Mouse (Mus musculus) left cerebral cortex, postnatal 10 days (tissue): ENCODE measurements around the gene Nr5a2. TPM values are rescaled to one million over a fixed set of nuclear protein-coding genes. Genes with fewer than 3 reads are reported as not detected.
A peak's percentile ranks its signal among the peaks of the same experiment; 100 is the strongest.

Experiments
- DNase-seq, 2 experiments: peaks; one replicate each; pipeline ENCODE4 v3.0.0; 2021 to 2022; ENCODE audit warnings: low spot score in 2 of 2, mixed read lengths in 1 of 2; ENCODE audit errors: extremely low spot score in 1 of 2
- intact Hi-C: fragments of 180-260 bp; cut with DNase I; formaldehyde crosslinking; loops from one replicate; pipeline ENCODE4 v1.15.1; 2025
- total RNA-seq, 2 experiments: library from RNA; stranded (reverse); gene quantifications; 2 replicates each; pipeline ENCODE4 v1.2.3; 2021

The Nr5a2 gene
- total RNA-seq: under 1 TPM; 0.26 to 0.34 TPM

DNA sequence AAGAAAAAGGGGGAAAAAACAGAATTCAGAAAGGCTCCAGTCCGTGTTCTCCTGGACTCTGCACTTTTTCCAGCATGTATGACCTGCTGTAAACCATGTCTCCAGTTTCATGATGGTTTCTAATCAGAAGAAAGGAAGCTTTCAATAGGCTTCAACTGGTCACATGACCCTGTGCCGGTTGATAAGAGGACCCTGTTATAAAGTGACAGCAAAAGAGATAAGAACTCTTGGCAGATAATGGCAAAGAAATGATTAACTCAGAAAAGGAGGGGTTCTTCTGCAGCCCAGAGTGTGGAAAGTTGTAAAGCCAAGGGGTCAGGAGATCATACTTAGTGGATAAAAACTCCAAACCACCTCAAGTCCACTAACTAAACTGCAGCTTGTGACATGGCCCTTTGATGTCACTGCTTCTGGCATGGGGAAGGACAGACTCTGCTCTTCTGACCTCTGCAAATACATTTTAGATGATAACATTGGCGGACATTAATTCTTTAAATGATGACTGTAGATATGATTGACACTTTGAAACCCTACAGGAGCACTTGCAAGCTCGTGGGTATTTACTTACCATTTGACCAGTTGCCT is at the start of gene Nr5a2:
Gene Nr5a2 (minus strand): TSS at position 21 of the 585 bp plus-strand sequence.
- DNase-seq: no peak
- intact Hi-C loops: no loop called here

DNA sequence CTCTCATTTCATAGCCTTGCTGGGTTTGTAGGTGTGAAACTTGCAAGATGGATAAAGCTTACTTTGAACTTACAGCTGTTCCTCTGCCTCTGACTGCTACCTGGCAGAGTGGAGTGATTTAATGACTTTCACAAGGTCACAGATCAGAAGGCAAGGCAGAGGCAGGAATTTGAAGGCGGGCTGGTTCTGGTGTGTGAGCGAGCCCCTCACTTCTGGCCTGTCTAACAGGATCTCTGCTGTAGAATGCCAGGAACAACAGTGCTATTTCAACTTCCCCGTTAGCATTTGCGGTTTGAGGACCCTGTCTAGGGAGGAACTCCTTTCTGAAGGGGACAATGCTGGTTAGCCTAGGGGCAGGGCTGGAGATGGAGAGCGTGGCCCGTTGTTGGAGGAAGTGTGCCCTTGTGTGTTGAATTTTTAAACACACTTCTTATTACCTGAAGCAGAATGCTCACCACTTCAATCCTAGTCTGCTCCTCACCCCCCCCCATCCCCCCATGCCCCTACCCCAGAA is 48.5 kb upstream of the Nr5a2 start:
- DNase-seq: no peak
- intact Hi-C loops: no loop called here

DNA sequence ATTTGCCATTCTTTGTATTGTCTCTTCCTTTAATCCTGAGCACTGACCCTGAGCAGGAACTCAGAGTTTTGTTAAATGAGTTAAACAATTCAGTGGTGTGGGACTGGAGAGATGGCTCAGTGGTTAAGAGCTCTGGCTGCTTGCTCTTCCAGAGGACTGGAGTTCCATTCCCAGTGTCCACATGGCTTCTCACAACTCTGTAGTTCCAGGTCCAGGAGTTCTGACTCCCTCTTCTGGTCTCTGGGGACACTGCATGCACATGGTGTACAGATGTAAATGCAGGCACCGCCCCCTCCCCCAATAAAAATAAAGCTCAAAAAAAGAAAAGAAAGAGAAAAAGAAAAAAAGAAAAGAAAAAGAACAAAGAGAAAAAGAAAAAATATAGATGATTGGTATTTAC is 43.6 kb upstream of the Nr5a2 start:
- DNase-seq: no peak
- intact Hi-C loops: no loop called here

DNA sequence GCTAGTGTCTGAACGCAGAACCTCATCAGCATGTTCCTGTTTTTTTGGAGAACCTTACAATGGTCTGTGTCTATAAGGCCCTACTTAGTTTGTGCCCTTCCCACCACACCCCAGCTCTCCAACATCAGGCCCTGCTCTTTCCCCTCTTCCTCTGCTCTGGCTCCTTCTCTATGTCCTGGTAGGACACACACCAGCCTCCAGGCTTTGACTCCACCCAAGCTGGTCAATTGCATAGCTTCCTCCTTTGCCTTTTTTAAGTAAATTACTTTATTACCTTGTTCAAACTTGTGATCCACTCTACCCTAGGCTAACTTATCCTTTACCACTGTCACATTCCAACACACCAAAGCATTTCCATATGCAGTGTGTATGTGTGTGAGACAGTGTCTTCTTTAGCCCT is 42.9 kb upstream of the Nr5a2 start:
- DNase-seq: no peak
- intact Hi-C loops: no loop called here

DNA sequence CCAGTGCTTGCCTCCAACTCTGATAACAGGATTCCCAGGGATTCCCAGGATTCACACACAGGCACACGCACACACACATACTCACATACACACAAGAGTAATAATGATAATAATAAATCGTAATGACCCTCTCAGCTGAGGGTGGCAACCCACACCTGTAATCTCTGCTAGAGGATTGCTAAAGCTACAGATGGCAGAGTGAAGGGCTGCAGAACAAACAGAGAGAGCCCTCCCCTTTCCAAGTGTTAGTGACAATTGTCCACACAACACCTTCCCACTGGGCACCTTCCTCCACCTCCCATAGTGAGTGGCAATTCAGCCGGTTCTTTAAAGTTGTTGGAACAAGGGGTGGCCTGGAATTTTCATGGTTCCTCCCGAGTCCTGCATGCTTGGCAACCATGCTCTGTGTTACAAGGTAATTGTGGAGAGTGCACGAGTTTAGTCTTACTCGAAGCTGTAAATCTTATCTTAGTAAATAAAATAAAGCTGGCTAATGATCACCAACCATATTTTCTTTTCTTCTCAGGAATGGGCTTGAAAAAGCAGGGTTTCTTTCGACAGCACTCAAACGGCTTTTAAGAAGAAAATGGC is 31.6 kb upstream of the Nr5a2 start:
- intact Hi-C loops: no loop called here
- no peak for DNase-seq

DNA sequence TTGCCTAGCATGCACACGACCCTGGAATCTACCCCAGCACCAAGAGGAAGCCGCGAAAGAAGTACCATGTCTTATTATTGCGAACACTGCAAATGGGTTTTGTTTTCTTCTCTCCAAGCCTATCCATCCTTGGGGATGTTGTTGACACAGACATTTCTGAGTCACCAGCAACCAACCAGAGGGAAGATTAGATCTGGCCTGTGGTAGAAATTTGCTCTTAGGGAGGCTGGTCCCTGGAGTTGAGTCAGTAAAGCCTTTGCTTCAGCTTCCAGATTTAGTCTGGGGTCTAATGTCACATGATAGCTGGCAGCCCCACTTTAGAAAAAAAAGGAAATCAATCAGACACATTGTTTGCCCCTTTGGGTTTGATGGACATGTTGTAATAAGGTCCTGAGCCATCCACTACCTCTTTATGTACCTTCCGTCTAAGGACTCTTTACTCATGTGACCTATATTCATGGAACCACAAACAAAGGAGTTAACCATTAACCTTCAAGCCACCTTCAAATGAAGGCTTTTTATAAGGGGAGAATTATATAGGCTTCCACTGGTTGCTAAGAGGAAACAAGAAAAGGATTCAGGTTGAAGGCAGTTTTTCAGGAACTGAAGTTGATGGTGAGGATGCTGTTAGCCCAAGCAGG is 20.1 kb upstream of the Nr5a2 start:
- no peak for DNase-seq
- intact Hi-C loops: no loop called here

DNA sequence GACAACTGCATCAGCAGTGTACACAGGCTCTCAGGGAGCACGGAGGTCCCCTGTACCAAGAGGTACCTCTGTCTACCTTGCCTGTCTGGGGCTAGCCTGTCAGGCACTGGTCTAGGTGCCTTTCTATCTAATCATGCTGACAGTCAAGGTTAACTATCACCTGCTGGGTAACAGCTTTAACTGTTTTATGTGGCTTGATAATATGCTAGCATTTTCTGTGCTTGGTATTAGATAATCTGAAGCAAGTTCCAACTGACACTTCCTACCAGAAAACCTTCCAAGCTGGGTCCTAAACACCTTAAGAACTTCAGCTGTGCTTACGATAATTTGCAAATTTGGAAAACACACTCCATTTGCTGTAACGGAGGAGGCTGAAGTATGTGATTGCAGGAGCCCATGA is 17.6 kb upstream of the Nr5a2 start:
- no peak for DNase-seq
- intact Hi-C loops: no loop called here

DNA sequence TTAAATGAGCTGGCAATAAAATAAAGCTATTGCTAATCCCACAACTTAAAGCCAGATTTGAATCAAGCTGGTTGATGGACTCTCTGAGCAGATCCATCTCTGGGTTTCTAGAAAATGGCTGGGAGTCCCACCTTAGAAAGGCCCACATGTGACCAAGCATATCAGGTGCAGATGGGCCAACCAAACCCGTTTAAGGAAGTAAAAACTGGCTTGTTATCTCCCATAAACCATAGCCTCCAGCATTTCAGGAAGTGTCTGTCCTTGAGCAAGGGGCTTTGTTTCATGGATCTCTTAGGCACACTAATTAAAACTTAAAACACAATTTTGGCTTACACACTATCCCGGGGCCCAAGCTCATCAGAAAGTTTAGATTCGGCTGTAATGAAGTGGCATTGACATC is 13.8 kb upstream of the Nr5a2 start:
- no peak for DNase-seq
- intact Hi-C loops: no loop called here

DNA sequence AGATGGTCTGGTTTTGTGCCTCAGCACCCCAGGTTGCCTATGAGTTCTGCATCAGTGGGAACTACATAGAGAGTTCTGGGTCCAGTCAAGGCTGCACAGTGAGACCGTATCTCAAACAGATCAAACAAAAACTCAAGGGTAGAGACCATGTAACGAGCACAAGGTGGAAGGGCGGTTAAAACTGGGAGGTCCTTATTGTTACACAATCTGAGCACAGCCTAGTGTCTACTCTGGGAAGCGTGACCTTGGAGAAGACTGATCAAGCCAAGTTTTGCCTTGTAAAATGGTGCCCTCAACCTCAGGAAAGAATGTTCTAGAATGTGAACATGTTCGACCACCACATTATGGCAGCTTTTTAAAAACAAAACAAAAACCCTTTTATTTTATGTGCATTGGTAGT is 12.8 kb upstream of the Nr5a2 start:
- DNase-seq: no peak
- intact Hi-C loops: no loop called here

DNA sequence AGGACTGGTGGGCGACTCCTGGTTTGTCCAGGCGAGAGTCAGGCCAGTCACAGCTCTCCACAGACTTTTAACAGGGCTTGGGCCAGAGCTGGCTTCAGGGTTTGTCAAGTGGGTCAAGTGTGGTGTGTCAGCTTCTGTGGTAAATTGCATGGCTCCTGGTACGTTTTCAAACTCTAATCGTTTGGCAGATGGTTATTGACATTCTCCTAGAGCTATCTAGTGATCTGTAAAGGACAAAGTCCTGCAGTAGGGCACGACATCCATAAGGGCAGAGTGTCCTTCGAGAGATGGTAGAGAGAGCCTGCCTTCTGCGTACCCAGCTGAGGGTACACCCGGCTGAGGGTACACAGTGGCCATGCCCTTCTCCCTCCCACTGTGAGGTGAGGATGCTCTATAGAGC is 10.7 kb upstream of the Nr5a2 start:
- intact Hi-C loops: no loop called here
- no peak for DNase-seq

DNA sequence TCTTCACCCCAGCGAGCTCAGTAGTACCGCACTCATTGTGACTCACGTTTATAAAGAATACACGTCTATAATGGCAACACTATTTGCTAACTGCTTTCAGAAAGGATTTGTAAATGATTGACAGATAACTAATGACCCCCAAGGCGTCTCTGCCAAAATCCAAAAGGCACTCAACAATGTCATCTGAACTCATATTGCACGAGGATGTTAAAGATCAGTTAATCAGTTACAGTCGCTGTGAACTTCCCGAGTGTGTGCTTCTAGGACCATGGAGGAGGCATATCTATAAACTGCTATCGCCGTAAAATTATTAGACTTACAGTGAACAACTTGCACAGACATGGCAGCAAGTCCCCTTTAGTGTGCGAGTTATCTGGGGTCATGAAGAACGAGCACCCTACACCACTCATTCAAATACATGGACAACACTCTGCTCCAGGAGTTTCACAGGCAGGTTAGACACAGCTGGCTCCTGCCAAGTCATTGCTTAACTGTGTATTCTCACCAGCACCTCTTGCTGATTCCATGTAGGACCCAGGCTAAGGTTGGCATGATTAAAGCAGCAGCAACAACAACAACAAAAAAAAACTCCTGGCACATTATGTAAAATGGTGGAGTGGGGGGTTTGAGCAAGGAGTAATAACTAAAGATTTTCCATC is 6.6 kb upstream of the Nr5a2 start:
- no peak for DNase-seq
- intact Hi-C loops: no loop called here

DNA sequence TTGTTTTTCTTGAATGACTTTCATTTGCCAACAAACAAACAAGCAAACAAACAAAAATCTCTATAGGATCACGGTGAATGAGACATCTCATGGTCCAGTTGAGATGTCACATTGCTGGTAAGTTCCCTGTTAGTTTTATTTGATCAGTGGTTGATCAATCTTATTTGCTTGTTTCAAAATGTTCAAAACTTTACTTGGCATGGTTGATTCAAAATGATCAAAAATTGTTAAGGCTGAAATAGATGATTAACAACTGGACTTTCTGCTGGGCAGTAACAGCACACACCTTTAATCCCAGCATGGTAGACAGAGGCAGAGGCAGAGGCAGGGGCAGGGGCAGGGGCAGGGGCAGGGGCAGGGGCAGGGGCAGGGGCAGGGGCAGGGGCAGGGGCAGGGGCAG is 757 bp downstream of the Nr5a2 start:
- intact Hi-C loops: no loop called here
- no peak for DNase-seq

DNA sequence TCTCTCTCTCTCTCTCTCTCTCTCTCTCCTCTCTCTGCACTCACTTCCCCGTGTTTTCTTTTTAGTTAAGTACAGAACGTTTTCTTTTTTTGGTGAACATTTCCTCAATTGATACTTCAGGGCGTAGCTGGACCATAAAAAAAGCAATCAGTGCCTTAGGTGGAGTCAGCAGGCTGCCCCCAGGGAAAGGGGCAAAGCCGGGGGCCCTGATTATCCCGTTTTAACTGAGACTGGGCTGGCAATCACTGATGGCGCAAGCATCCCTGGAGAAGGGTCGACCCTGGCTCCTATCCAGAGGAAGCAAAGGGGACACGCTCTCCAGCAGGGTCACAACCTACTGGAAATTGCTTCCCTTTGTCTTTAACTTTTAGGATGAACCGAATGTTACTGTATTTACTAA is 1.6 kb downstream of the Nr5a2 start:
- no peak for DNase-seq
- intact Hi-C loops: no loop called here

DNA sequence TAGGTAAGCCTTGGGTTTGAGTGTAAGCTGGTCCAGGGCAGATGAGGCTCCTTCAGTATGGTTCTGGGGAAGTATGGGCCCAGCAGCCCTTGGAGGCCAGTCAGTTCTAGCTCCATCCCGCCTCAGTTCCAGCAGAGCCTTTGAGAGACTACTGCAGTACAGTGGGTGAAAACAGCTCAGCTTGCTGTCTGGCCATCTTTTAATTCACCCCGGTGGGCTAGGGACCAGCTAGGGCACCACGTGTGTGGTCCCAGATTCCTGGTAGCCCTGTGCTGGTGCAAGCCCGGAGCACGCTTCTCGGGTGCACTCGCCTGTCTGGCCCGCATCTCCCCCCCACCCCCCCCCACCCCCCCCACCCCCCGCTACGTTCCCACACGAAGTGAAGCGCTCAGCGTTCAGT is 2.1 kb downstream of the Nr5a2 start:
- intact Hi-C loops: no loop called here
- no peak for DNase-seq

DNA sequence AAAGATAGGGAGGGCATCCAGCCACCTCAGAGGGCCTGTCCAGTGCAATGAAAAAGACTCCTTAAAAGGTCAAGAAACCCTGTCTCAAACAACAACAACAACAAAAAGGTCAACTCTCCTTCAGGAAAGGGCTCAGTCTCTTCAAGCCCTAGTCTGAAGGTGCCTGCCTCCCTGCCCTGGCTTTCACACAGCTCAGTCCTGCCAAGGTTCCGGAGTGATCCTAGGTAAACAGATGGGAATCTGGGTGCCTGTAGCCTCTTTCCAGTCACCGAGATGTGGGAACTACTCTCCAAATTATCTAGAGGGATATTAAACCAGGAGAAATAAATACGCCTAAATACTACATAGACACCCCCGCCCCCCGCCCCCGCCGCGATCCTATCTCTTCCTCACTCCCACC is 2.6 kb downstream of the Nr5a2 start:
- intact Hi-C loops: no loop called here
- DNase-seq: no peak

DNA sequence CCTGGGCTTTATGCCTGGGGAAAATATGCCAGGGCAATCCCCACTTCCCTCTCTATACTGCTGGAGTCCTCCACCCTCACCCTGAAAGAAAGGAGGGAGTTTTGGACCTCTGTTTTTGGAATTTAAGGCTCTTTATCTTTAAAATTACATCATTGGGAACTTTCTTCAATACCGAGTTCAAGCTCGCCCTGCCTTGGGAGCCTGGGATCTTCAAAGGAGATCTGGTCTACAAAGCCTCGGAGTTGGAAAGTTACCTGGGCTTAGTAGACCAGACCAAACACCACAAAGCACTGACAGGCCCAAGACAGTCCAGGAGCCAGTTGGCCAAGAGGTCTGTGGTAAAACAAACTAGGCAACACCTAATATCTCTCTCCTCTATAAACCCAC is 6.1 kb downstream of the Nr5a2 start:
- no peak for DNase-seq
- intact Hi-C loops: no loop called here

DNA sequence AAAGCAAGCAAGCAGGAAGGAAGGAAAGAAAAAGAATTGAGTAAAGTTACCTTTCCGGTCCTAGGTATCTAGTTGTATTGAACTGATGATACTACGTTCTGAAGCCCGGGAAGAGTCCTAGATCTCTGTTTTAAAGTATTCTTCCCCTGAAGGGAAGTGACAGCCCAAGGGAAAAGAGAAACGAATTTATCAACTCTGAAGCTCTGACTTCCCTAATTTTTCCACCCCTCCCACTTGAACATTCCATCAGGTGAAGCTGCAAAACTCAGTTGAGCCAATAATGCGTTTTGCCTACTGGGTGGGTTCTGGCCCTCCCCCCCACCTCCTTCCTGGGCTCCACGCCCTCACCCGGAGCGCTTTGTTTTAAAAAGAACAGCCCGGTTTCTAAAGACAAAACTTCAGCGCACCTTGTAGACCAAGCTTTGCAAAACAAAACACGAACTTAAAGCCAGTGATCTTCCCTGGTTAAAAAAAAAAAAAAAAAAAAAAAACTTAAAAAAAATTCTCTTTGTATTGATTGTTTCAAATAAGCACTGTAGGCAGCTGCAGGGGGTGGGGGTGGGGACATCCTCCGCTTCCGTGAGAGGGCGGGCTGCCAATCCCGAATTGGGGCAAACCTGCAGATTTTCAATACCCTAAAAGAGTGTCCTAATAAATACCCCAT is 6.7 kb downstream of the Nr5a2 start:
- intact Hi-C loops: no loop called here
- DNase-seq: no peak

DNA sequence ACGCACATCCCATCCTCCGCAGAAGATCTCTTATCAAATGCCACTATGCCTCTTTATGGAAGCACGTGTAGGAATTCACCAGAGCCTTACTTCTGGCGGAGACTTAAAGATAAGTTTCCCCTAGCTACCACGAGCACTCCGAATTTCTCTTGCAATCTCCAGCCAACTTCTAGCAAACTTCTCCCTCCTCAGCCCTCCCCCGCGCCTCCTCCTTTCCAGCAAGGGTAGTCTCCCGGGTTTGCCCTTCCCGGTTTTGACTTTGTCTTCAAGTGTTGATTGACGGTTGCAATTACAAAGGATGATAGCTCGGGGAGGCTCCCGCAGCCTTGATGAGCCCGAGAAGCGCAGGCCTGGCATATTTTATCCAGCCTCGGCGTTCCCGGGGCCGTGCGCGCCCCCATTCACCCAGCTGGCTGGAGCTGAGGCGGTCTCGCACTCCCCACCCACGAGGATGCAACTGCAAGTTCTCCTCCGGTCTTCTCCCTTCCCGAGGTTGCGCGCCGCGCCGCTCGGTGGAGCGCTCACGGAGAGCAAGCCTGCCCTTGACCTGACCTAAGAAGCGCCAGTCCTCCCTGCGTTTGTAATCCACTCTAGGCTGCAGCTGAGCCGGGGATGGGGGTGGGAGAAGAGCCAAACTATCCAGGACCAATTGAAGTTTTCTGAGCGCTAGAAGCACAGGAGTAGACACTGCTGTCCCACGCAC is 7.5 kb downstream of the Nr5a2 start:
- peak in 1 of 2 experiments; percentile 35 for DNase-seq

DNA sequence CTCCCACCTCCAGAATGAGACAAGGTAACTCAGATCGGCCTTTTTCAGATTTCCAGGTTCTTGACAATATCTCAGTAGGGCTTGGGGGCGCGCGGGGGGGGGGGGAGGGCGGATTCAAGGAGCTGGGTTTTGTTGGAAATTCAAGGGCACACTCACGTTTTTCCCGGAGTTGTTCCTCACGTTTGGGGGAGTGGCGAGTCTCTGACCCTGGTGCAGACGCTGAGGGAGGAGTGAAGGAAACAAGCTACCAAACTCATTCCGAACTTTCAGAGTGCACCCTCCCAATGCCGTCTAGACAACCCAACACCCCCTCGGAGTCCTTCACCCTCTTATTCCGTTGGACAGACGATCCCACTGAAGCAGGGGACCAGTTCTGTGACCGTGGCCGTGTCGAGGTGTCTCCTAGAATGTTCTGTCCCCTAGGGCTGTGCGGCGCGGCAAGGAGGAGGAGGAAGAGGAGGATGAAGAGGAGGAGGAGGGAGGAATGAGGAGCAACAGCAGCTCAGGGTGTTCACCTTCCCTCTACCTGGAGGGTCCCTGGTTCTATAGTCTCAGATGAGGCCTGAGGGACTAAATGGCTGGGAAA is 8.2 kb downstream of the Nr5a2 start:
- intact Hi-C loops: no loop called here
- no peak for DNase-seq

More for the DNA sequence above, 7.5 kb downstream of the Nr5a2 start:
- intact Hi-C loops: no loop called here
